Mouse (Mus musculus) limb, embryonic 14.5 days (tissue): ENCODE results near the gene Nhsl2. TPM values are rescaled to one million over a fixed set of nuclear protein-coding genes. Genes with fewer than 3 reads are reported as not detected.

ENCODE experiments used
- ATAC-seq: fragments of 200-750 bp; cut with Nextera tagmentation; 2 replicates; pipeline ENCODE4 v1.8.0; 2017; ENCODE audit warnings: low read depth, moderate number of reproducible peaks, moderate TSS enrichment; ENCODE audit not compliant: low FRiP score
- DNase-seq: peaks from one replicate; pipeline ENCODE4 v3.0.0-alpha.2; 2015; ENCODE audit warnings: low spot score
- H3K27ac ChIP-seq: fragments of 300-500 bp; sonication (generic); replicated peaks from 2 replicates; pipeline ENCODE4 v1.5.1; 2014; ENCODE audit warnings: low read depth, mild to moderate bottlenecking, low read length, moderate library complexity, mixed read lengths
- H3K27me3 ChIP-seq: fragments of 300-500 bp; sonication (generic); 2 replicates; pipeline ENCODE4 v1.6.1; 2014; ENCODE audit warnings: low read length, mixed read lengths; ENCODE audit not compliant: control insufficient read depth, insufficient read depth
- H3K36me3 ChIP-seq: fragments of 300-500 bp; sonication (generic); 2 replicates; pipeline ENCODE4 v1.6.1; 2014; ENCODE audit warnings: mild to moderate bottlenecking, low read length, moderate library complexity, mixed read lengths; ENCODE audit not compliant: control insufficient read depth, insufficient read depth
- H3K4me1 ChIP-seq: fragments of 300-500 bp; sonication (generic); 2 replicates; pipeline ENCODE4 v1.6.1; 2014; ENCODE audit warnings: antibody characterized with exemption, low read length, mixed read lengths; ENCODE audit not compliant: control insufficient read depth, insufficient read depth
- H3K4me2 ChIP-seq: fragments of 300-500 bp; sonication (generic); replicated peaks from 2 replicates; pipeline ENCODE4 v1.6.1; 2014; ENCODE audit warnings: low read depth, mild to moderate bottlenecking, low read length, moderate library complexity; ENCODE audit not compliant: severe bottlenecking
- H3K4me3 ChIP-seq: fragments of 300-500 bp; sonication (generic); replicated peaks from 2 replicates; pipeline ENCODE4 v1.5.1; 2014; ENCODE audit warnings: low read length
- H3K9ac ChIP-seq: fragments of 300-500 bp; sonication (generic); 2 replicates; pipeline ENCODE4 v1.6.1; 2014; ENCODE audit warnings: mild to moderate bottlenecking, low read depth, low read length, moderate library complexity; ENCODE audit not compliant: severe bottlenecking
- H3K9me3 ChIP-seq: fragments of 300-500 bp; sonication (generic); 2 replicates; pipeline ENCODE4 v1.6.1; 2016; ENCODE audit warnings: low read length; ENCODE audit not compliant: control insufficient read depth
- POLR2A ChIP-seq: fragments of 200-500 bp; IDR thresholded peaks from 2 replicates; pipeline ENCODE4 v1.8.0; 2012; ENCODE audit warnings: inconsistent platforms, mild to moderate bottlenecking, moderate library complexity, borderline replicate concordance; ENCODE audit not compliant: insufficient read depth, insufficient read length; ENCODE audit errors: extremely low read depth
- WGBS: fragments of 180-500 bp; shearing (Covaris S2); extraction: QIAGEN DNeasy Blood & Tissue Kit; methylation state at CpG from one replicate; pipeline ENCODE4 v1.1.7; 2014; 5-methylcytosine and 5-hydroxymethylcytosine counted together
- microRNA-seq: library from miRNA; unstranded; fragments of <30 nt; microRNA quantifications from one replicate; pipeline ENCODE4, GENCODE M21; 2016
- polyA plus RNA-seq, 2 experiments: library from polyadenylated mRNA; depleted of rRNA in 1 of 2; stranded (reverse) in 1 of 2; unstranded in 1 of 2; fragments of >200 nt; fragmentation: Nextera tagmentation in 1 of 2; extraction: Ambion mirVana in 1 of 2; gene quantifications; 2 replicates each; pipeline versions ENCODE4 v1.2.1 to v1.2.3; 2012 to 2014

Gene Nhsl2
- polyA plus RNA-seq, 2 experiments: 6.6 to 13.5 TPM

DNA sequence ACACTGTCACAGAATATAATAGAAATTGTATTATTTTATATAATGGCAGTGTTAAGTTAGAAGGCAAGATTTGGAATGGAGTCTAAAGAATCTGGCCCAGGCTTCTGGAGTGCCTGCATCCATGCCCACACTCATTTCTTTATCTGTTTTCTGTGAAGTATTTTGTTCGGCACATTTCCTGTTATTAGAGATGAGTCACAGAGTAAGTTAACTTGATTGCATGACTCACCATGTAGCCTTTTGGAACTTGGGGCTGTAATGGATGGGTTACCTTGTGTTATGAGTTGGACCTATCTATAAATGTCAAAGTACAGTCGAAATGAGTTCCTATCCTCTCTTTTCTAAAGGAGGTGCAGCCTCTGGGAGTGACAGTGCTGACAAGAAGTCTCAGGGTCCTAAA, 272.1 kb downstream of the Nhsl2 start:
- Histone ChIP-seq H3K36me3 (peaks cover 6% of the 10 kb centered on the region; the same call in 1 of the 2 replicates), H3K9ac (no peak overlapping the region), H3K27ac (no peak overlapping the region), H3K4me1 (no peaks in the 10 kb centered on the region), H3K27me3 (no peaks in the 10 kb centered on the region), H3K4me3 (no peak overlapping the region), H3K9me3 (no peaks in the 10 kb centered on the region), H3K4me2 (no peak overlapping the region)
- ATAC-seq (no peak), DNase-seq (no peak)
- WGBS: 79% methylated on average over 2 of the region's 2 CpGs
- no peak for TF ChIP-seq POLR2A

GRCm38 (mm10) chrX:102141157-102141556, 292.0 kb downstream of the Nhsl2 start:
- H3K4me1 ChIP-seq: no peaks in the 10 kb centered on the region
- no peaks in the 10 kb centered on the region for H3K9me3 ChIP-seq
- TF ChIP-seq POLR2A: no peak
- H3K36me3 ChIP-seq: peaks cover 11% of the 10 kb centered on the region; the same call in 1 of the 2 replicates
- H3K27me3 ChIP-seq: no peaks in the 10 kb centered on the region
- H3K27ac ChIP-seq: no peak overlapping the region
- DNase-seq (no peak), ATAC-seq (no peak)
- no peak overlapping the region for H3K9ac ChIP-seq
- 88% methylated on average over 1 of the region's 1 CpGs for WGBS
- H3K4me3 ChIP-seq: no peak overlapping the region
- H3K4me2 ChIP-seq: no peak overlapping the region

Small RNAs within 50 kb of the gene (microRNA-seq; reads per million reads assigned to microRNA genes)
- not detected for gene Gm27843

Other genes with a start within 250 kb of the Nhsl2 start
- gene Ogt, start 209.3 kb upstream of the Nhsl2 start, polyA plus RNA-seq (2012; rRNA removed): 354 and 370 TPM in 2 replicates
- 207 and 220 TPM in 2 replicates for gene Ogt, start 209.3 kb upstream of the Nhsl2 start, polyA plus RNA-seq (2014; fragmentation: Nextera tagmentation; extraction: Ambion mirVana)
- 0.33 and 0.36 TPM in 2 replicates for gene Cxcr3, start 115.1 kb upstream of the Nhsl2 start, polyA plus RNA-seq (2012; rRNA removed)
- 0.15 and 0.62 TPM in 2 replicates for gene Cxcr3, start 115.1 kb upstream of the Nhsl2 start, polyA plus RNA-seq (2014; fragmentation: Nextera tagmentation; extraction: Ambion mirVana)
- gene Gm4779, start 55.0 kb upstream of the Nhsl2 start, polyA plus RNA-seq (2012; rRNA removed): 0.19 and 0.20 TPM in 2 replicates
- 0.29 TPM in 1 of 2 replicates, not detected in the other for gene Gm4779, start 55.0 kb upstream of the Nhsl2 start, polyA plus RNA-seq (2014; fragmentation: Nextera tagmentation; extraction: Ambion mirVana)
- gene 8030474K03Rik, start 54.7 kb upstream of the Nhsl2 start, polyA plus RNA-seq (2012; rRNA removed): 0.08 and 0.15 TPM in 2 replicates
- gene 8030474K03Rik, start 54.7 kb upstream of the Nhsl2 start, polyA plus RNA-seq (2014; fragmentation: Nextera tagmentation; extraction: Ambion mirVana): 0.11 TPM in 1 of 2 replicates, not detected in the other
- 24.8 and 28.8 TPM in 2 replicates for gene Rtl5, start 221.9 kb downstream of the Nhsl2 start, polyA plus RNA-seq (2012; rRNA removed)
- 1.1 and 1.6 TPM in 2 replicates for gene Rtl5, start 221.9 kb downstream of the Nhsl2 start, polyA plus RNA-seq (2014; fragmentation: Nextera tagmentation; extraction: Ambion mirVana)